In genomic region chr19:55851498-55852324, GRCm38 (mm10) we compare ENCODE assay signal across 9 mouse cellular contexts.
DNase-seq lines count a peak whose midpoint lies in the region; ATAC-seq and TF ChIP-seq lines count a peak whose summit lies in the region.
"Had no signal": no experiment of that assay in that cellular context is flagged by ENCODE, and none has a peak within 500 bp of the region (broad histone marks: within the 10 kb centered on the region; RNA-seq: fewer than 3 reads in every experiment).

No protein-coding gene starts in this region.

- no peak for TF ChIP-seq CTCF in intestine, postnatal 0 days (IDR thresholded peaks at IDR 0.05; ENCODE audit: low read depth)
- TF ChIP-seq CTCF in midbrain, postnatal 0 days (IDR thresholded peaks at IDR 0.05): peak; percentile 24

- no peak overlapping the region for H3K9ac ChIP-seq in forebrain, embryonic 11.5 days (ENCODE audit: low read length)
- H3K9ac ChIP-seq in intestine, postnatal 0 days (ENCODE audit: low read depth, low read length): no peak overlapping the region
- no peak overlapping the region; the same call in 1 of the 2 replicates for H3K9ac ChIP-seq in midbrain, postnatal 0 days (replicated peaks; ENCODE audit: low read length, poor library complexity, severe bottlenecking)
- H3K9ac ChIP-seq: heart, embryonic 15.5 days had no signal

- H3K27me3 ChIP-seq in forebrain, embryonic 10.5 days (ENCODE audit: poor library complexity, severe bottlenecking): no peaks in the 10 kb centered on the region
- no peaks in the 10 kb centered on the region for H3K27me3 ChIP-seq in forebrain, embryonic 11.5 days (ENCODE audit: control insufficient read depth, insufficient read depth, low read length)
- H3K27me3 ChIP-seq in intestine, postnatal 0 days (replicated peaks; ENCODE audit: control insufficient read depth, insufficient read depth, low read length): no peaks in the 10 kb centered on the region
- H3K27me3 ChIP-seq in midbrain, postnatal 0 days (ENCODE audit: insufficient read depth, low read length): no peaks in the 10 kb centered on the region
- H3K27me3 ChIP-seq: heart, embryonic 15.5 days had no signal

- no peak overlapping the region for H3K4me3 ChIP-seq in forebrain, embryonic 10.5 days
- H3K4me3 ChIP-seq in forebrain, embryonic 11.5 days (ENCODE audit: low read depth, low read length): no peak overlapping the region
- H3K4me3 ChIP-seq in intestine, postnatal 0 days (ENCODE audit: low read depth, low read length): no peak overlapping the region
- no peak overlapping the region for H3K4me3 ChIP-seq in midbrain, postnatal 0 days (ENCODE audit: low read depth, low read length)
- H3K4me3 ChIP-seq: heart, embryonic 15.5 days had no signal

- no peaks in the 10 kb centered on the region for H3K9me3 ChIP-seq in forebrain, embryonic 10.5 days
- no peaks in the 10 kb centered on the region for H3K9me3 ChIP-seq in forebrain, embryonic 11.5 days (ENCODE audit: control insufficient read depth, low read length)
- no peaks in the 10 kb centered on the region for H3K9me3 ChIP-seq in intestine, postnatal 0 days (ENCODE audit: control insufficient read depth)
- H3K9me3 ChIP-seq in midbrain, postnatal 0 days (ENCODE audit: low read length): no peaks in the 10 kb centered on the region
- H3K9me3 ChIP-seq: heart, embryonic 15.5 days had no signal

- WGBS in forebrain, embryonic 10.5 days: 89% methylated on average over 19 of the region's 19 CpGs
- 80% methylated on average over 19 of the region's 19 CpGs for WGBS in forebrain, embryonic 11.5 days
- WGBS in intestine, postnatal 0 days: 35% methylated on average over 19 of the region's 19 CpGs
- WGBS in midbrain, postnatal 0 days: 58% methylated on average over 19 of the region's 19 CpGs

- peaks cover 13% of the 10 kb centered on the region for H3K36me3 ChIP-seq in forebrain, embryonic 10.5 days (replicated peaks)
- no peaks in the 10 kb centered on the region for H3K36me3 ChIP-seq in forebrain, embryonic 11.5 days (ENCODE audit: control insufficient read depth, insufficient read depth, low read length)
- no peaks in the 10 kb centered on the region for H3K36me3 ChIP-seq in intestine, postnatal 0 days (ENCODE audit: control insufficient read depth, insufficient read depth)
- H3K36me3 ChIP-seq in midbrain, postnatal 0 days (ENCODE audit: insufficient read depth, low read length): no peaks in the 10 kb centered on the region
- H3K36me3 ChIP-seq: heart, embryonic 15.5 days had no signal

- no peak for DNase-seq in forebrain, embryonic 10.5 days (ENCODE audit: extremely low spot score, low spot score)
- no peak for DNase-seq in forebrain, embryonic 11.5 days (ENCODE audit: low spot score)
- peak; percentile 44 for DNase-seq in ovary, postnatal 36 days (ENCODE audit: low spot score)
- no peak for DNase-seq in ovary, postnatal 10 days (ENCODE audit: low spot score)
- peak; percentile 66 for DNase-seq in midbrain, postnatal 0 days (ENCODE audit: low spot score)
- DNase-seq in spleen, adult 12 weeks (ENCODE audit: low spot score): no peak

- no peak overlapping the region for H3K4me2 ChIP-seq in forebrain, embryonic 11.5 days (ENCODE audit: low read depth, low read length, severe bottlenecking)
- peak overlapping the region; percentile 38 for H3K4me2 ChIP-seq in intestine, postnatal 0 days (replicated peaks; ENCODE audit: low read depth)
- no peak overlapping the region for H3K4me2 ChIP-seq in midbrain, postnatal 0 days (ENCODE audit: low read depth, low read length, poor library complexity, severe bottlenecking)
- H3K4me2 ChIP-seq: heart, embryonic 15.5 days had no signal

- ATAC-seq in forebrain, embryonic 11.5 days (replicated peaks; ENCODE audit: low FRiP score): no peak
- ATAC-seq in intestine, postnatal 0 days: peak; percentile 82
- peak; percentile 44; the same call in 1 of the 2 replicates for ATAC-seq in midbrain, postnatal 0 days (ENCODE audit: low FRiP score)
- ATAC-seq in erythroblast, adult 5-6 weeks (replicated peaks; ENCODE audit: low FRiP score, poor library complexity, severe bottlenecking): no peak

- H3K27ac ChIP-seq in forebrain, embryonic 10.5 days: peak overlapping the region; percentile 22; the same call in 1 of the 2 replicates
- no peak overlapping the region for H3K27ac ChIP-seq in forebrain, embryonic 11.5 days (ENCODE audit: low read depth, low read length)
- H3K27ac ChIP-seq in intestine, postnatal 0 days (ENCODE audit: low read depth, low read length): peak overlapping the region; percentile 76; the same call in 1 of the 2 replicates
- H3K27ac ChIP-seq in midbrain, postnatal 0 days (ENCODE audit: low read depth, low read length): peak overlapping the region; percentile 65

- peaks cover 42% of the 10 kb centered on the region for H3K4me1 ChIP-seq in forebrain, embryonic 10.5 days
- no peaks in the 10 kb centered on the region for H3K4me1 ChIP-seq in forebrain, embryonic 11.5 days (replicated peaks; ENCODE audit: control insufficient read depth, insufficient read depth, low read length)
- peaks cover 25% of the 10 kb centered on the region for H3K4me1 ChIP-seq in intestine, postnatal 0 days (replicated peaks; ENCODE audit: control insufficient read depth, insufficient read depth, low read length)
- peaks cover 16% of the 10 kb centered on the region for H3K4me1 ChIP-seq in midbrain, postnatal 0 days (ENCODE audit: insufficient read depth, low read length)

Comparison
In these comparisons a context has a peak if more than half of its experiments do, and no peak if none do; other contexts are left out.
1. DNase-seq: peak in ovary, postnatal 36 days (single experiment) and midbrain, postnatal 0 days (single experiment); none in forebrain, embryonic 10.5 days (single experiment), forebrain, embryonic 11.5 days (single experiment), ovary, postnatal 10 days (single experiment) and spleen, adult 12 weeks (single experiment).
2. ATAC-seq: peak in intestine, postnatal 0 days (single experiment) and midbrain, postnatal 0 days (single experiment); none in forebrain, embryonic 11.5 days (single experiment) and erythroblast, adult 5-6 weeks (single experiment).